Mouse (Mus musculus): ENCODE results near the gene Lrpprc. TPM values are rescaled to one million over a fixed set of nuclear protein-coding genes. Genes with fewer than 3 reads are reported as not detected.

Gene Lrpprc
- polyA plus RNA-seq, 1 experiment from 2014 or later: 36.5 TPM

- H3K4me1 ChIP-seq: no peaks in the 10 kb centered on the region
- H3K27me3 ChIP-seq: no peaks in the 10 kb centered on the region
- H3K4me2 ChIP-seq: no peak overlapping the region
- ATAC-seq: no peak
- no peaks in the 10 kb centered on the region for H3K9me3 ChIP-seq (replicated peaks)
- no peak overlapping the region for H3K9ac ChIP-seq
- WGBS: 83% methylated on average over 9 of the region's 9 CpGs
- no peak overlapping the region for H3K4me3 ChIP-seq
- H3K36me3 ChIP-seq (ENCODE audit: poor library complexity, severe bottlenecking): peaks cover 19% of the 10 kb centered on the region; the same call in 1 of the 2 replicates
- H3K27ac ChIP-seq: no peak overlapping the region
Observed at GRCm38 (mm10) chr17:84736719-84737118, 53.9 kb downstream of the Lrpprc start.

GRCm38 (mm10) chr17:84732612-84733011, 58.0 kb downstream of the Lrpprc start:
- no peaks in the 10 kb centered on the region for H3K27me3 ChIP-seq
- H3K4me2 ChIP-seq: no peak overlapping the region
- no peak overlapping the region for H3K4me3 ChIP-seq
- peaks cover 31% of the 10 kb centered on the region for H3K36me3 ChIP-seq (ENCODE audit: poor library complexity, severe bottlenecking)
- ATAC-seq: no peak
- H3K9me3 ChIP-seq (replicated peaks): no peaks in the 10 kb centered on the region
- 91% methylated on average over 8 of the region's 8 CpGs for WGBS
- no peak overlapping the region for H3K27ac ChIP-seq
- H3K9ac ChIP-seq: no peak overlapping the region
- no peaks in the 10 kb centered on the region for H3K4me1 ChIP-seq

- H3K9me3 ChIP-seq (replicated peaks): no peaks in the 10 kb centered on the region
- H3K4me1 ChIP-seq: no peaks in the 10 kb centered on the region
- 94% methylated on average over 12 of the region's 12 CpGs for WGBS
- ATAC-seq: no peak
- no peak overlapping the region for H3K4me2 ChIP-seq
- no peaks in the 10 kb centered on the region for H3K27me3 ChIP-seq
- no peak overlapping the region for H3K9ac ChIP-seq
- H3K27ac ChIP-seq: no peak overlapping the region
- H3K36me3 ChIP-seq (ENCODE audit: poor library complexity, severe bottlenecking): peaks cover 31% of the 10 kb centered on the region
- H3K4me3 ChIP-seq: no peak overlapping the region
Observed at GRCm38 (mm10) chr17:84731361-84731760, 59.2 kb downstream of the Lrpprc start.

- Histone ChIP-seq H3K27ac (no peak overlapping the region), H3K4me3 (no peak overlapping the region)
- no peak for ATAC-seq
Observed at GRCm38 (mm10) chr17:84729140-84729539, 61.4 kb downstream of the Lrpprc start.

DNA sequence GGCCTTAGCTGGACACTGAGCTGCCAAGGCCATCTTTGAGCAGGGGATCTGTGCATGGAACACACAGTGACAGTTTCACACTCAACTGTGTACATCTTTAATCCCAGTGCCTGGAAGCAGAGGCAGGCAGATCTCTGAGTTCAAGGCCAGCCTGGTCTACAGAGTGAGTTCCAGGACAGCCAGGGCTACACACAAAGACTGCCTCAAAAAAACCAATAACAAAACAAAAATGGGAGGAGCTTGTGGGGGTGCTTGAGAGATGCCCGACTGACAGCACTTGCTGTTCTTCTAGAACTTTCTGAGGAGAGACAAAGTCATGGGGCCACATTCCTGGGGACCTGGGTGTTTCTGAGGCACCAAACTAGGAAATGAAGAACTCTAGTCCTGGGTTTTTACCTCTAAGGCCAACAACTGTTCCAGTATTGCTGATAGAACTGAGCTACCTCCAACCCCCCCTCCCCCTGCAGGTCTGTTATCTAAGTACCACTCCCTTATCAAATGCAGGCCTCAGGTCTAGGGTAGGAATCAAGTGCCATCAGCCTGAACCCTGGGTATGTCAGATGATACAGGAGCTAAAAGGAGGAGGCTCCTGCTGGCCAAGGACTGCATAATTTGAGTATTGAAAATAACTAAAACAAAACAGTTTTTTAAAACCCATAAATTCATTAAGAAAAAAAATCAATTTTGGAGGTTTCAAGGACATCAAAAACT, 62.2 kb downstream of the Lrpprc start:
- Histone ChIP-seq H3K27me3 (no peaks in the 10 kb centered on the region), H3K9ac (no peak overlapping the region), H3K27ac (no peak overlapping the region), H3K9me3 (replicated peaks) (no peaks in the 10 kb centered on the region), H3K4me3 (no peak overlapping the region), H3K4me2 (no peak overlapping the region), H3K4me1 (no peaks in the 10 kb centered on the region), H3K36me3 (ENCODE audit: poor library complexity, severe bottlenecking) (peaks cover 47% of the 10 kb centered on the region)
- WGBS: 70% methylated on average over 1 of the region's 1 CpGs
- no peak for ATAC-seq

More at GRCm38 (mm10) chr17:84729140-84729539, 61.4 kb downstream of the Lrpprc start:
- Histone ChIP-seq H3K9ac (no peak overlapping the region), H3K36me3 (ENCODE audit: poor library complexity, severe bottlenecking) (peaks cover 45% of the 10 kb centered on the region), H3K27me3 (no peaks in the 10 kb centered on the region), H3K4me2 (no peak overlapping the region), H3K4me1 (no peaks in the 10 kb centered on the region), H3K9me3 (replicated peaks) (no peaks in the 10 kb centered on the region)
- 90% methylated on average over 5 of the region's 5 CpGs for WGBS

- H3K9ac ChIP-seq: no peak overlapping the region
- H3K27me3 ChIP-seq: no peaks in the 10 kb centered on the region
- H3K27ac ChIP-seq: no peak overlapping the region
- ATAC-seq: no peak
- WGBS: 98% methylated on average over 3 of the region's 3 CpGs
- peaks cover 42% of the 10 kb centered on the region for H3K36me3 ChIP-seq (ENCODE audit: poor library complexity, severe bottlenecking)
- H3K4me1 ChIP-seq: no peaks in the 10 kb centered on the region
- no peaks in the 10 kb centered on the region for H3K9me3 ChIP-seq (replicated peaks)
- H3K4me3 ChIP-seq: no peak overlapping the region
- no peak overlapping the region for H3K4me2 ChIP-seq
Observed at GRCm38 (mm10) chr17:84725163-84725562, 65.4 kb downstream of the Lrpprc start.

DNA sequence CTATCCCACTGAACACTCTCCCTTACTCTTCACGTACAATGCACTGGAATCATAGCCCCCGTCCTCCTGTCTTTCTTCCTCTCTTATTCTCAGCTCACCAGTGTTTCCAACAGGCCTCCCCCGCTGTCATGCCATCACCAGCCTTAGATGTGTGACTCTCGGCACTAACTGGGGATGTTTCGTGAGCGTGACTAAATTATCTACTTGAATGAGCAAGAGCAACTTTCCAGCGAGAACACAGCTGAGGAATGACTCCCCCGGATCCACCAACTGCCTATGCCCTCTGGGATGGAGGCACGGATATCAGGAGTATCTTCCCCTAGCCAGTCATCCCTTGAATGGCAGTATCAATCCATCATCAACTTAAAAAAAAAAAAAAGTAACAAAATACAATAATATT, 66.6 kb downstream of the Lrpprc start:
- no peak overlapping the region for H3K9ac ChIP-seq
- H3K4me1 ChIP-seq: no peaks in the 10 kb centered on the region
- H3K36me3 ChIP-seq (ENCODE audit: poor library complexity, severe bottlenecking): peaks cover 37% of the 10 kb centered on the region
- no peak overlapping the region for H3K27ac ChIP-seq
- no peak for ATAC-seq
- no peak overlapping the region for H3K4me2 ChIP-seq
- WGBS: 61% methylated on average over 9 of the region's 9 CpGs
- no peaks in the 10 kb centered on the region for H3K27me3 ChIP-seq
- no peak overlapping the region for H3K4me3 ChIP-seq
- H3K9me3 ChIP-seq (replicated peaks): no peaks in the 10 kb centered on the region

DNA sequence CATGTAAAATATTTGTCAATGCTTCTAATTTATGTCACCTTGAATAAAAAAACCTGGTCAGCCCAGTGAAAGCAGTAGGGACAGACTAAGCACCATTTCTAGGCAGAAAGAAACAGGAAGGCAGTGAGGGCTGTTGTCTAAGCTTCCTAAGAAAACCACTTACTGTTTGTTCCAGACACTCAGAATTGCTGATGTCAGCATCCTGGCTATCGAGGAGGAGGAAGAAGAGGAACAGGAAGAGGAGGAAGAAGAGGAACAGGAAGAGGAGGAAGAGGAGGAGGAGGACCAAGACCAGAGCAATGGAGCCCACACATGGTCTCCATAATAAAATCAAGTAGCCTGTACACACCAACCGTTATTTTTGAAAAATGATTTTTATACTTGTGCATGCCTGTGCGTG, 71.5 kb downstream of the Lrpprc start:
- no peak overlapping the region for H3K9ac ChIP-seq
- H3K4me2 ChIP-seq: no peak overlapping the region
- 94% methylated on average over 3 of the region's 3 CpGs for WGBS
- no peaks in the 10 kb centered on the region for H3K27me3 ChIP-seq
- H3K4me1 ChIP-seq: peaks cover 27% of the 10 kb centered on the region
- H3K4me3 ChIP-seq: no peak overlapping the region
- H3K9me3 ChIP-seq (replicated peaks): no peaks in the 10 kb centered on the region
- peaks cover 16% of the 10 kb centered on the region for H3K36me3 ChIP-seq (ENCODE audit: poor library complexity, severe bottlenecking)
- no peak overlapping the region for H3K27ac ChIP-seq
- ATAC-seq: no peak

DNA sequence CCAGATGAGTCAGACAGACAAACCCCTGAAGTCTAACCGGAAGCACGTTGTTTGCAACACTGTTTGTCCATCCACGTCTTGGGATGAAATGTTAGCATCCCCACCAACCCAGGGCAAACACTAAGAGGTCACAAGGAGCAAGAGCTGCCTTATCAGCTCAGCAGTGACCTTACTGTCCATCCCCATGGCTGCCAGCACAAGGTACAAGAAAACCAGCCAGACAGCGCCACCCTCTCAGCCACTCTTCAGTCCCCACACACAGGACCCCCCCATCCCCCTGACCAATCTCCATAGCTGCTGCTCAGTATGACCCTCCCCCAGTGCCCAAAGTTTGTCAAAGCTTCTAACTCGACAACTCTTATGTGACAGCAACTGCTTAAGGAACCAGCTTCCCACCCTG, 73.2 kb downstream of the Lrpprc start:
- H3K27me3 ChIP-seq: no peaks in the 10 kb centered on the region
- H3K4me2 ChIP-seq: no peak overlapping the region
- ATAC-seq: no peak
- 84% methylated on average over 5 of the region's 5 CpGs for WGBS
- no peak overlapping the region for H3K9ac ChIP-seq
- H3K4me1 ChIP-seq: peaks cover 32% of the 10 kb centered on the region
- no peak overlapping the region for H3K27ac ChIP-seq
- H3K9me3 ChIP-seq (replicated peaks): no peaks in the 10 kb centered on the region
- peaks cover 15% of the 10 kb centered on the region for H3K36me3 ChIP-seq (ENCODE audit: poor library complexity, severe bottlenecking)
- H3K4me3 ChIP-seq: no peak overlapping the region

DNA sequence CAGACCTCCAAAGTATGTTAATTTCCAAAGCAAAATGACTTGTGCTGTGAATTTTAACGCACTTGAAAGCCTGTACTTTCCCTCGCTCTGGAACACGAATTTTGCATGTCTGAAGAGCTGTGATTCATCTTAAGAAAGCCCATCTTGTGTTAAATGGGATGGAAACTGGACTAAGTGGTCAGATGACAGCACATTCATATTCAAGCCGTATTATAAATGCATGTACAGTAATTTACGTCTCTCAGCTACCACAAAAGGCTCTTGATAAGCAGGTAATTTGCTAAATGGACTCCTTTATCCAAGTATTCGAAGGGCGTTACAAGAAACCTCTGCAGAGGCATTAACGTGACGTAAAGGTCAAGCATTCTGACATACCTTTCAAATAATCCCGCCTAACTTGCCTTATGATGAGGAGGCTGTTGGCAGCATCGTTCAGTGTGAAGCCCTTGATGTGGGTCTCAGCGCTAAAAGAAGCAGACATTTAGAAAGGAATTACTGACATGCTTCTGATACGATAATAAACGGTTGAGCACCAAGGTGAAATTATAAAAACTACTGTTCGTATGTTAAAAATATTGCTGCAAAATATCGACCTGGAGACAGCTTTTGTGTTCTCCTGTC, 74.2 kb downstream of the Lrpprc start:
- H3K4me2 ChIP-seq: peak overlapping the region; percentile 16; the same call in 1 of the 2 replicates
- H3K4me3 ChIP-seq: no peak overlapping the region
- H3K27me3 ChIP-seq: peaks cover 5% of the 10 kb centered on the region
- WGBS: 36% methylated on average over 16 of the region's 16 CpGs
- H3K4me1 ChIP-seq: peaks cover 32% of the 10 kb centered on the region
- peak overlapping the region; percentile 3; the same call in 1 of the 2 replicates for H3K9ac ChIP-seq
- peak; percentile 57 for ATAC-seq
- no peak overlapping the region for H3K27ac ChIP-seq
- no peaks in the 10 kb centered on the region for H3K9me3 ChIP-seq (replicated peaks)
- H3K36me3 ChIP-seq (ENCODE audit: poor library complexity, severe bottlenecking): peaks cover 10% of the 10 kb centered on the region

- H3K9me3 ChIP-seq (replicated peaks): no peaks in the 10 kb centered on the region
- H3K4me1 ChIP-seq: peaks cover 37% of the 10 kb centered on the region
- no peak for ATAC-seq
- peaks cover 5% of the 10 kb centered on the region for H3K27me3 ChIP-seq
- H3K27ac ChIP-seq: peak overlapping the region; percentile 54
- 47% methylated on average over 4 of the region's 4 CpGs for WGBS
- no peak overlapping the region for H3K4me2 ChIP-seq
- no peak overlapping the region for H3K4me3 ChIP-seq
- peaks cover 13% of the 10 kb centered on the region; the same call in 1 of the 2 replicates for H3K36me3 ChIP-seq (ENCODE audit: poor library complexity, severe bottlenecking)
- no peak overlapping the region for H3K9ac ChIP-seq
Observed at GRCm38 (mm10) chr17:84714930-84715329, 75.7 kb downstream of the Lrpprc start.

- 42% methylated on average over 18 of the region's 18 CpGs for WGBS
- Histone ChIP-seq H3K4me1 (peaks cover 50% of the 10 kb centered on the region), H3K36me3 (ENCODE audit: poor library complexity, severe bottlenecking) (peaks cover 16% of the 10 kb centered on the region; the same call in 1 of the 2 replicates), H3K27me3 (peaks cover 8% of the 10 kb centered on the region), H3K4me2 (peak overlapping the region; percentile 14; the same call in 1 of the 2 replicates), H3K9me3 (replicated peaks) (no peaks in the 10 kb centered on the region), H3K27ac (no peak overlapping the region; the same call in 1 of the 2 replicates), H3K9ac (peak overlapping the region; percentile 40; the same call in 1 of the 2 replicates), H3K4me3 (no peak overlapping the region)
- ATAC-seq: peak; percentile 53; the same call in 1 of the 2 replicates
Observed at GRCm38 (mm10) chr17:84713563-84714164, 76.9 kb downstream of the Lrpprc start.

Measured in forebrain, embryonic 13.5 days (tissue).